Mouse (Mus musculus): ENCODE measurements around the gene Ambra1. TPM values are rescaled to one million over a fixed set of nuclear protein-coding genes. Genes with fewer than 3 reads are reported as not detected.

Ambra1 gene
- total and polyA plus RNA-seq, 3 experiments: 12.7 to 15.3 (median 14.7) TPM

DNA sequence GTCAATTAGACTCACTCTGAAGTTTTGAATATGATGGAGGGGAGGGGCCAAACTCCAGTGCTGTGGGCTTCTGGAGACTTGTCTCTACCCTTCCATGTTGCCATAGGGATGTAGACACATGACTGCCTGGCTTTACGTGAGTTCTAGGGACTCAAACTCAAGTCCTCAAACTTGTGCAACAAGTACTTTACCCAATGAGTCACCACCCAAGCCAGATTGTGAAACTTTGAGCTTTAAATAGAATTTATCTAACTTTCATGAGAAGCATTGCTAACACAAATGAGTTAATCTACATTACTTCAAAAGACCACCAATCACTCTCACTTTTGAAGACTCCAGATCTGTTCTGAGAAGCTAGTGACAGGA, 33.7 kb upstream of the Ambra1 start:
- peaks cover 1% of the 10 kb centered on the region; the same call in 1 of the 2 replicates for H3K79me2 ChIP-seq (replicated peaks; ENCODE audit: control insufficient read depth, insufficient read depth, low read length)
- intact Hi-C loops (cut with DNase I): no loop called here
- H3K27ac ChIP-seq: peak overlapping the region; percentile 56
- peaks cover 4% of the 10 kb centered on the region for H3K4me1 ChIP-seq (ENCODE audit: control insufficient read depth, insufficient read depth, low read length)
- 49% methylated on average over 1 of the region's 1 CpGs for WGBS
- peaks cover 18% of the 10 kb centered on the region for H3K36me3 ChIP-seq (ENCODE audit: control insufficient read depth, insufficient read depth, low read length)
- no peak for DNase-seq
- no peak overlapping the region for H3K4me3 ChIP-seq
- TF ChIP-seq EP300 (IDR thresholded peaks at IDR 0.05; ENCODE audit: insufficient read depth, low read depth, low read length): no peak
- TF ChIP-seq POLR2A (IDR thresholded peaks at IDR 0.05; ENCODE audit: insufficient read depth, low read depth, low read length): no peak
- TF ChIP-seq CTCF (IDR thresholded peaks at IDR 0.05): no peak
- H3K27me3 ChIP-seq (ENCODE audit: control insufficient read depth, insufficient read depth, low read length): no peaks in the 10 kb centered on the region
- no peak overlapping the region for H3K9ac ChIP-seq (ENCODE audit: low read depth, low read length)

DNA sequence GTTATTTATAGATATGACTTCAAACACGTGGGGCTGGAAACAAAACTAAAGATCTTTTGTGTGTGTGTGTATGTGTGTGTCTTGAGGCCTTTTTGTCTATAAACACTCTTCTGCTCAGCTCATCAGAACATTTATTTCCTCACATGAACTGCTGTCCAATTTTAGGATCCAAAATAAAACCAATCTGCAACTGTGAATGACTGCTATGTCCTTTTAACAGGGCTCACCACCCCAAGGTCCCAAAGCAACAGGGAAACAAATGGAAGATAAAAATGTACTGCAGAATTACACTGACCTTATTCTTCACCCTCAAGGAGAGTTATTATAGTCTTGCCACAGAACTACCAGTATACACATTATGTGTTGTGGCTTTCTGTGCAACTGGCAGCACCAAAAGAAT, 30.7 kb upstream of the Ambra1 start:
- Histone ChIP-seq H3K27ac (peak overlapping the region; percentile 87), H3K4me3 (no peak overlapping the region), H3K9ac (ENCODE audit: low read depth, low read length) (no peak overlapping the region), H3K27me3 (ENCODE audit: control insufficient read depth, insufficient read depth, low read length) (no peaks in the 10 kb centered on the region), H3K36me3 (ENCODE audit: control insufficient read depth, insufficient read depth, low read length) (peaks cover 18% of the 10 kb centered on the region), H3K4me1 (ENCODE audit: control insufficient read depth, insufficient read depth, low read length) (peaks cover 4% of the 10 kb centered on the region), H3K79me2 (replicated peaks; ENCODE audit: control insufficient read depth, insufficient read depth, low read length) (peaks cover 1% of the 10 kb centered on the region; the same call in 1 of the 2 replicates)
- no peak for DNase-seq
- intact Hi-C loops (cut with DNase I): no loop called here
- TF ChIP-seq POLR2A (IDR thresholded peaks at IDR 0.05; ENCODE audit: insufficient read depth, low read depth, low read length): no peak
- no peak for TF ChIP-seq EP300 (IDR thresholded peaks at IDR 0.05; ENCODE audit: insufficient read depth, low read depth, low read length)
- TF ChIP-seq CTCF (IDR thresholded peaks at IDR 0.05): no peak
- 11% methylated on average over 1 of the region's 1 CpGs for WGBS

DNA sequence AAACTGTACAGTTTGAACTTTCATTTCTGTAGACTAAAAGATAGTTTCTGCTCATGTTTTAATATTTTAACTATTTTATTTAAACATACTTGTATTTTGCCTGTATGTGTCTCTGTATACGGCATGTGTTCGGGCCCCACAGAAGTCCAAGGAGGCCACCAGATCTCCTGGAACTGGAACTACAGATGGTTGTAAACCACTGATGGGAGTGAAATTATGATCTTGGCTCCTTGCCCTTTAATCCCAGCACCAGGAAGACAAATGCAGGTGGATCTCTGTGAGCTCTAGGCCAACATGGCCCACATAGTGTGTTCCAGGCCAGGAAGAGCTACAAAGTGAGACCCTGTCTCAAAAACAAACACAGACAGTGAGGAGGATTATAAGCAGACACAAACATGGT, 28.6 kb upstream of the Ambra1 start:
- intact Hi-C loops (cut with DNase I): no loop called here
- Histone ChIP-seq H3K9ac (ENCODE audit: low read depth, low read length) (no peak overlapping the region), H3K4me3 (no peak overlapping the region), H3K4me1 (ENCODE audit: control insufficient read depth, insufficient read depth, low read length) (peaks cover 2% of the 10 kb centered on the region; the same call in 1 of the 2 replicates), H3K27me3 (ENCODE audit: control insufficient read depth, insufficient read depth, low read length) (no peaks in the 10 kb centered on the region), H3K79me2 (replicated peaks; ENCODE audit: control insufficient read depth, insufficient read depth, low read length) (peaks cover 1% of the 10 kb centered on the region; the same call in 1 of the 2 replicates), H3K36me3 (ENCODE audit: control insufficient read depth, insufficient read depth, low read length) (peaks cover 9% of the 10 kb centered on the region), H3K27ac (no peak overlapping the region)
- TF ChIP-seq EP300 (IDR thresholded peaks at IDR 0.05; ENCODE audit: insufficient read depth, low read depth, low read length) (no peak), POLR2A (IDR thresholded peaks at IDR 0.05; ENCODE audit: insufficient read depth, low read depth, low read length) (no peak), CTCF (IDR thresholded peaks at IDR 0.05) (no peak)
- WGBS: 97% methylated on average over 2 of the region's 2 CpGs
- DNase-seq: no peak

DNA sequence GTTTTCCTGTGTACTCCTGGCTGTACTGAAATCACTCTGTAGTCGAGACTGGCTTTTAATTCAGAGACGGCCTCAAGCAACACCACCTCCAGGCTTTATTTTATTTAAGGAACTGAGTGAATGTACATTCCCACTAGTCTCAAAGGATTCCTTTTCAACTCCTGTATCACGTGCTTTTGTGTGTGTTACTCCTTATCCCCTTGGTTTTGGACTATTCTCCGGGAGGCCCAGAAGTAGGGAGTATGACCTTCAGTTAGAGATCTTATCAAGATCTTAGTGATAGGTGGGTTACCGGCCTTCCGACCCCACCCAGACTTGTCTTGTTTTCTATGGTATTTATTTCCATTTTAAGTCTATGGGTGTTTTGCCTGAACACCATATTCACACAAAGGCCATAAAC, 24.2 kb upstream of the Ambra1 start:
- TF ChIP-seq CTCF (IDR thresholded peaks at IDR 0.05): no peak
- no peak for TF ChIP-seq POLR2A (IDR thresholded peaks at IDR 0.05; ENCODE audit: insufficient read depth, low read depth, low read length)
- no peak for TF ChIP-seq EP300 (IDR thresholded peaks at IDR 0.05; ENCODE audit: insufficient read depth, low read depth, low read length)
- DNase-seq: no peak
- Histone ChIP-seq H3K27ac (no peak overlapping the region), H3K36me3 (ENCODE audit: control insufficient read depth, insufficient read depth, low read length) (peaks cover 5% of the 10 kb centered on the region), H3K79me2 (replicated peaks; ENCODE audit: control insufficient read depth, insufficient read depth, low read length) (peaks cover 4% of the 10 kb centered on the region), H3K9ac (ENCODE audit: low read depth, low read length) (no peak overlapping the region), H3K4me1 (ENCODE audit: control insufficient read depth, insufficient read depth, low read length) (peaks cover 4% of the 10 kb centered on the region), H3K27me3 (ENCODE audit: control insufficient read depth, insufficient read depth, low read length) (no peaks in the 10 kb centered on the region), H3K4me3 (no peak overlapping the region)
- WGBS: 75% methylated on average over 6 of the region's 6 CpGs
- intact Hi-C loops (cut with DNase I): no loop called here

DNA sequence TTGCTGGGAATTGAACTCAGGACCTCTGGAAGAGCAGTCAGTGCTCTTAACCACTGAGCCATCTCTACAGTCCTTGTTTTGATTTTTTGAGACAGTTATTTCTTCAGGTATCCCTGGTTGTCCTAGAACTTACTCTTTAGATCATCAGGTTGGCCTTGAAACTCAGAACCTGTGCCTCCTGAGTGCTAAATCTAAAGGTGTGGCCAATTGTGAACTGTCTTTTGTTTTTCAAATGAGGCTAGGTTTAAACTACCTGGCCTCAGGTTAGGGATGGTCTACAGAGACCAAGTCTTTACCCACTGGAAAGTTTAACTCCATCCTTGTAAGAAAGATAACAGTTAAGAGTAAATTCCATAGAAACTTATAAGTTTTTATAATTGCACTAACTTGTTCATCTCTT, 23.5 kb upstream of the Ambra1 start:
- intact Hi-C loops (cut with DNase I): no loop called here
- Histone ChIP-seq H3K36me3 (ENCODE audit: control insufficient read depth, insufficient read depth, low read length) (peaks cover 5% of the 10 kb centered on the region), H3K79me2 (replicated peaks; ENCODE audit: control insufficient read depth, insufficient read depth, low read length) (peaks cover 4% of the 10 kb centered on the region), H3K4me1 (ENCODE audit: control insufficient read depth, insufficient read depth, low read length) (peaks cover 4% of the 10 kb centered on the region), H3K9ac (ENCODE audit: low read depth, low read length) (no peak overlapping the region), H3K27me3 (ENCODE audit: control insufficient read depth, insufficient read depth, low read length) (no peaks in the 10 kb centered on the region), H3K4me3 (no peak overlapping the region), H3K27ac (no peak overlapping the region)
- DNase-seq: no peak
- TF ChIP-seq POLR2A (IDR thresholded peaks at IDR 0.05; ENCODE audit: insufficient read depth, low read depth, low read length) (no peak), CTCF (IDR thresholded peaks at IDR 0.05) (no peak), EP300 (IDR thresholded peaks at IDR 0.05; ENCODE audit: insufficient read depth, low read depth, low read length) (no peak)

DNA sequence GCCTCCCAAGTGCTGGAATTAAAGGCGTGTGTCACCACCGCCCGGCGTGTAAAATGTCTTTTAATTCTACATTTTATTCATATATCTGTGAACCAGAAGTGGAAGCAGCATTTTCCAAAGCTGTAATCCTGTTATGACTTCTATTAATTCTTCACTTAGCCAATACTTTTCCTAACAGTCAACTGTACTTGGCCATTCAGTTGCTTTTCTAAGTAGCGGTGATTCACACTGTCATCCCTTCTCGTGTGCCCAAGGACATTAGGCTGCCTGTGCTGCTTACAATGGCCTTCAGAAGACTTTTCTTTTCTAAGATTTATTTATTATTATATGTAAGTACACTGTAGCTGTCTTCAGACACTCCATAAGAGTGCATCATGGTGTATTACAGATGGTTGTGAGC, 21.6 kb upstream of the Ambra1 start:
- no peaks in the 10 kb centered on the region for H3K27me3 ChIP-seq (ENCODE audit: control insufficient read depth, insufficient read depth, low read length)
- intact Hi-C loops (cut with DNase I): no loop called here
- TF ChIP-seq CTCF (IDR thresholded peaks at IDR 0.05) (no peak), POLR2A (IDR thresholded peaks at IDR 0.05; ENCODE audit: insufficient read depth, low read depth, low read length) (no peak), EP300 (IDR thresholded peaks at IDR 0.05; ENCODE audit: insufficient read depth, low read depth, low read length) (no peak)
- no peak overlapping the region for H3K4me3 ChIP-seq
- 92% methylated on average over 6 of the region's 6 CpGs for WGBS
- peaks cover 5% of the 10 kb centered on the region for H3K36me3 ChIP-seq (ENCODE audit: control insufficient read depth, insufficient read depth, low read length)
- H3K4me1 ChIP-seq (ENCODE audit: control insufficient read depth, insufficient read depth, low read length): peaks cover 4% of the 10 kb centered on the region
- no peak overlapping the region for H3K9ac ChIP-seq (ENCODE audit: low read depth, low read length)
- peaks cover 4% of the 10 kb centered on the region for H3K79me2 ChIP-seq (replicated peaks; ENCODE audit: control insufficient read depth, insufficient read depth, low read length)
- DNase-seq: no peak
- H3K27ac ChIP-seq: no peak overlapping the region

All from heart, adult 2 months (tissue).